Mouse (Mus musculus) cerebellum, postnatal 36 days (tissue): ENCODE data around the gene Gm6356.
"Not testable (repeated sequence)": the region's sequence is repeated elsewhere in the genome, so short reads cannot be mapped to it uniquely, and the experiment has no call there.

ENCODE experiments used
- DNase-seq, 2 experiments: peaks; one replicate each; pipeline ENCODE4 v3.0.0; 2021 to 2022; ENCODE audit warnings: mixed read lengths in 2 of 2

Gm6356 gene

DNA sequence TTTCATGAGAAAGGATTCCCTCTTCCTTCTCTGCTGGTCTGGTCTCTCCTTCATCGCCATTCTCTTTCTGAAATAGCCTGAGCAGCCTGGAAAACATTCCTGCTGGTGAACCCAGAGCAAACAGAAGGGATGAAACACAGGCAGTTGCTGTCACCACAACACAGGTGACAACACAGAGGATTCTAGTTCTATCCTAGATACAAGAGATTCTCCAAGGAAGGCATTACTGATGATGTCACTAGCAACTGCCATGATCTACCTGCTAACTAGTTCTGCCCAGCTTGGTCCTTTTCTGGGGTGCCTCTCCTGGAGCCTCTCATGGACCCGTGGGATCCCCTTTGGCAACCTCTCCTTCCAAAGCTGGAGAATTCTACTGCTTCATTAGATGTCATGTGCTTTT is at the start of gene Gm6356:
Gene Gm6356, minus strand, starts transcription at position 101 of the 400 bp plus-strand sequence.
- DNase-seq = not testable (repeated sequence)
